Mouse (Mus musculus): ENCODE results near the gene Selenok.

Gene Selenok

DNA sequence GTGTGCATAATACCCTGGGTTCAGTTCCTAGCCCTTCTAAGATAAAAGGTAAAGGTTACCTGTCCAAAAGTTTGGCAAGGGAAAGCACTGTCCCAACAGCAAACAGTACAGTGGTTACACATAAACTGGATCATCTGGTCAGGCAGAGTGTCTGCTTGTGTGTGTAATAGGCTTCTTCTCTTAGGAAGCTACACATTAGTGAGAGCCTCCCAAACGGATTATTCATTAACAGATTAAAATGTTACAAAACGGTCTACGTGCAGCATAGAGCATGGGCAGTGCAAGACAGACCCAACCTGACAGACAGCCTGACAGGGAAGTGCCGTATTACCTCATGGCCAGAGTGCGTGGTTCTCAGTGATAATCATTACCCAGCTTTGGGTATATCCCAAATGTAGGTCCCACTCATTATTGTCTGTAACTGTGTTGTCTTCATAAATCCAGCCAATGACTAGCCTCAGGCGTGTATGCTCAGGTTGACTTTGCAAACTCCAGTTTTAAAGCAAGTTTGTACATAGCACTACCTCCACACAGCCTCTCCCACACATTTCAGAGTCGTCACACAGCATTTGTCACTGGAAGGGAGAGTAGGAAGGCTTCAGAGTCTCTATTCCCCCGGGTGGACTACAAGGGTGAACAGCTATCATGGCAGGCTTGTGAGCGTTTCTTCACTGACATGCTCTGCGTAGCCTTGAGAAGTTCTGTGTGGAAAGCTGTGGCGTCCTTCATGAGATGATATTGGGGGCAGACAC, 28.1 kb downstream of the Selenok start:
- no peak for DNase-seq (ENCODE audit: low spot score in 2 of 2)

DNA sequence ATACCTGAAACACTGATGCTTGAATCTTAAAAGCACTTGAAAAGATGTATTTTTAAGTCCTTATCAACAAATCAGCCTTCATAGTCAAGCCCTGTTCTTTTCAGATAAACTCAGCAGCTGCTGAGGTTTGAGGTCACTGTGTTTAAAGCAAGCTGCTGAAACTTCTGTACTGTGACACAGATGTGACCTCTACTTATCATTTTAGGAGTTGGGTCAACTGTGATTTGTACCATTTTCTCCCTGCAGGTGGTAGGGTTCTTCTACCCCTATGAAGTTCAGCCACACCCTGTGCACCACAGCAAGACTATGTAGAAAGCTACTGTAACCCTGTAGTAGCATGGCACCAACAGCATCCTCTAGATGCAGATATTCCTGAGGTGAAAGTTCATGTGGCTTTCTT, 29.2 kb downstream of the Selenok start:
- no peak for DNase-seq (ENCODE audit: low spot score in 2 of 2)

DNA sequence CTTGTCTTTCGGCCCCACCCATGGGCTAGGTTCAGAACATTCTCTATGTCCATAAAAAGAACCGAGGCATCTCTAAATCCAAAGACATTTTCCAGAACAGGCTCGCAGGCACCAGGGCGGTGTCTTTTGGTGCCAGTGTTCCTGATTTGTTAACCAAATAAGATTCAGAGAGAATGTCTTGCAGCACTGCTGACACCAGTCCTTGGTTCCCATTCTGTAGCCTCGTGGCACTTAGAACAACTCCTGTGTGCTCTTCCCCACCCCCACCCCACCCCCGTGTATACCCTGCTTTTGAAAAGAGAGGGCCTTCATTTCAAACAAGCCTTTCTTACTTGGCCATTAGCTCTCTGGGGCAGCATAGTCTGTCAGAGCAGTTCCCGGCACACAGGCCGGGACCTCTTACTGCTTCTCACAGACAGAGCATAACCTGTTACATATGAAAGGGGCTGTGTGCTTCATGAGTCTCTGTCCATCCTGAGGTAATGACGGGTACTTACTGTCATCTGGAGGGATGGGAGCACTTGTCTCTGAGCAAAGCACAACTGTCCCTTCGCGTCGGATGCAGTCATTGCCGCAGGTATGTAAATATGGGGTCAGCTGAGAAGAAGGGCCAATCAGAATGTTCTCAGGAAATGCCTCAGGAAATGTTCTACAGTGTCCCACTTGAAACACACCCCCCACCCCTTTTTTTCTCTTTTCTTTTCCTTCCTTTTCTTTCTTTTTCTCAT, 30.8 kb downstream of the Selenok start:
- no peak for DNase-seq (ENCODE audit: low spot score in 2 of 2)

- DNase-seq (ENCODE audit: low spot score in 2 of 2): no peak
Measured at GRCm38 (mm10) chr14:29999475-29999811, 31.3 kb downstream of the Selenok start.

GRCm38 (mm10) chr14:30008733-30009575, 40.8 kb downstream of the Selenok start, which contains the start of the genes Il17rb and Chdh:
Il17rb (minus strand) TSS chr14:30008896.
Chdh (plus strand) TSS chr14:30009023.
- no peak for DNase-seq (ENCODE audit: low spot score in 2 of 2)

- no peak for DNase-seq (ENCODE audit: low spot score in 2 of 2)
Measured at GRCm38 (mm10) chr14:30009864-30010560, 41.9 kb downstream of the Selenok start.

- DNase-seq (ENCODE audit: low spot score in 2 of 2): no peak
Measured at GRCm38 (mm10) chr14:30011886-30012560, 43.9 kb downstream of the Selenok start.

- DNase-seq (ENCODE audit: low spot score in 2 of 2): no peak
Measured at GRCm38 (mm10) chr14:30014487-30014886, 46.4 kb downstream of the Selenok start.

DNA sequence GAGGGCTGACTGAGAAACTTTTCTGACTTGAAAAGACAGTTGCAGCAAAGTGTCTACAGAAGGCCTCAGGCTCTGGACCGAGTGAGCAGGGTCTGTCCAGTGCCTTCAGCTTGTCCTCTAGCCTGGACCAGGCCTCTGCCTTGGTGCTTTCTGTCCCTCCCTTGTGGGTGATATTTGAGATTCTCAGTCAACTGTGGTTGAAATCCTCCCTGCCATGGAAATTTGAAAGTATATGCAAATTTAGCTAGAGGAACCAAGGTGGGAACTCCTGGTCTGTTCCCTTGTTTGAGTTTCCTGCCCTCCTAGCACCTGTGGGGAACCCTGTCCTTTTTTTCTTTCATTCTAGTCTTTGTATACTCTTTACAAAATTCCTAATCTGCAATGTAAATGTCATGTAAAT, 46.9 kb downstream of the Selenok start:
- no peak for DNase-seq (ENCODE audit: low spot score in 2 of 2)

DNA sequence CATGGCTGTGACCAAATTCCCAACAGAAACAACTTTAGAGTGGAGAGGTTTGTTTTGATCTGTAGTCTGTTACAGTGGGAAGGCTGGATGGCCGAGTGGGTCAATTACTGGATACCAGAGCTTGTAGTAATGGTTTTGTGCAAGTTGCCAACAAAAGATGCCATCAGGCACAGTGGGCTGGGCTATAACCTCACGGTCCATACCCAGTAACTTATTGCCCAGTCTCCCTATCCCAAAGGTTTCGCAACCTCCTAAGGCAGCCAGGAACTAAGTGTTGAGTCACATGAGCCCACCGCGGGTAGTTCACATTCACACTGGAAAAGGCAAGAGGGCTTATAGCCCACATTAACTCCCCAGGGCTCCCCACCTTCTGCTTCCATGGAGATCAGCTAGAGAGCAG, 48.6 kb downstream of the Selenok start:
- no peak for DNase-seq (ENCODE audit: low spot score in 2 of 2)

- DNase-seq (ENCODE audit: low spot score in 2 of 2): no peak
Measured at GRCm38 (mm10) chr14:30017794-30018462, 49.8 kb downstream of the Selenok start.

DNA sequence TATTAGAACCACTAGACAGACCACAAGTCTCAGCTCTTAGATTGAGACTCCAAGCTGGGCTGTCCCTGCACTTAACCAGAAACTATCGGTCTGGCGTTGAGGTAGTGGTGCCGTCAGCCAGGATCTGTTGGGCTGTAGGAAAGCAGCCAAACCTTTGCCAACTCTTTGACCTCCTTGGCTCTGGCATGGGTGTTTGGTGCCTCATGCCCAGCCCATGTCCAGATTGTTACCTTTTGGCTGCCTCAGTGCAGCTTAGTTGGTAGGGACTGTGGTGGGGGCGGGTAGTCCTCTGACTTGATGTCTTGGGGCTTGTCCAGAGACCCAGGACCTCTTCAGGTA, 50.3 kb downstream of the Selenok start:
- no peak for DNase-seq (ENCODE audit: low spot score in 2 of 2)

DNA sequence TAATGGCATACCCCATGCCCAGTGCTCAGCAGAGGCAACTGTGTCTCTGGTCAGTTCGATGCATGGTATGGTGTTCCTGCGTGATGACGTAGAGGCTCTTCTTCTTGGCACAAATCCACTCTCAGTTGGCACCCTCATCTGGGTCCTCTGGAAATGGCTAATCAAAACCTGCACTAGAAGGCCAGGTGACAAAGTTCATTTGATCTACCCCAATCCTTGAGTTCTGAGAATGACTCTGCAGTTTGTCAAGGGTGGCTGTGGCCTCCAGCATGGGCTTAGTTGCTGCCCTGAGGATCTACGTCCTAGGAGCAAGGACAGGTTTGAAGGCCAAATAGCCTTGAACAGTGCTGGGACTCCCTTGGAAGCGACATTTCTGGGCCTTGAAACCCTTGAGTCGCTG, 50.7 kb downstream of the Selenok start:
- DNase-seq (ENCODE audit: low spot score in 2 of 2): no peak

GRCm38 (mm10) chr14:30019375-30019774, 51.3 kb downstream of the Selenok start:
- no peak for DNase-seq (ENCODE audit: low spot score in 2 of 2)

- no peak for DNase-seq (ENCODE audit: low spot score in 2 of 2)
Measured at GRCm38 (mm10) chr14:30019792-30020575, 51.9 kb downstream of the Selenok start.

DNA sequence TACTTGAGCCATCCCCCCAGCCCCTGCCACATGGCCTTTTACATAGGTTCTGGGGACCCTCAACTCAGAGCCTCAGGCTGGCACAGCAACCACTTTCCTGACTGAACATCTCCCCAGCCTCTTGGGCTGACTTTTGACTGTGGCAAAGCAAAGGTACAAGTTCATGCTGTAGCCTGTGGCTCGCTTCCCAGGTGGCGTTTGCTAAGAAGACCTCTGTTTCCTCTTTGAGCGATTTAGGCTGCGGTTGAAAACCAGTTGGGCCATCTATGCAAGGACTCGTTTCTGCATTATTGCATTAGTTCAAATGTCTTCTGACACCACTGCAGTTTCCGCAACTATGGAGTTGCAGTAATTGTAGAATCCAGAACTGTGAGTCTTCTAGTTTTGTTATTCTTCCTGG, 54.4 kb downstream of the Selenok start:
- DNase-seq (ENCODE audit: low spot score in 2 of 2): no peak

DNA sequence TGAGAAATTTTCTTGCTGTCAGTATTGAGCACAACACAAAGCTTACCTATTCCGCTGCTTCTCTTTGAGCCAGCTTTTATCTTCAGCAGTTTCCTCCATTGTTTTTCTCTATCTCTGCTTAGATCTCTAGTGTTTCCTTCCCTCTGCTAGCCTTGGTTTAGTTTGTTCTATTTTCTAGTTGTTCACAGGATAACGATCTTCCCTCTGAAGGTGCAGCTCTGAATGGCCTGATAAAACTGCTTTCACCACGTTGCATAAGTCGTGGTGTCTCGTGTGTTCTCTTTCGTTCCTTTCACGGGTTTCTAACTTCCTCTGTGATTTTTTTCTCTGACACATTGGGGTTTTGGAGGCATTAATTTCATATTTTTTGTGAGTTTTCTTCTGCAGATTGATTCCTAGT, 56.3 kb downstream of the Selenok start:
- no peak for DNase-seq (ENCODE audit: low spot score in 2 of 2)

Data from frontal cortex, postnatal 10 days (tissue).